Mouse (Mus musculus) kidney, adult 2 months (tissue): ENCODE data around the gene Pgd. TPM values are rescaled to one million over a fixed set of nuclear protein-coding genes. Genes with fewer than 3 reads are reported as not detected.
A peak's percentile ranks its signal among the peaks of the same experiment; 100 is the strongest.

Experiments
- DNase-seq: peaks from one replicate; pipeline ENCODE4 v3.0.0; 2021
- H3K27ac ChIP-seq: fragments of 200-500 bp; 2 replicates; pipeline ENCODE4 v1.5.1; 2012; ENCODE audit warnings: low read depth, low read length, control low read depth, inconsistent platforms; ENCODE audit not compliant: insufficient read depth
- H3K27me3 ChIP-seq: fragments of 200-500 bp; replicated peaks from 2 replicates; pipeline ENCODE4 v1.6.1; 2012; ENCODE audit warnings: mild to moderate bottlenecking, moderate library complexity, low read length, inconsistent platforms; ENCODE audit not compliant: control insufficient read depth, insufficient read depth
- H3K36me3 ChIP-seq: fragments of 200-500 bp; 2 replicates; pipeline ENCODE4 v1.6.1; 2012; ENCODE audit warnings: mild to moderate bottlenecking, moderate library complexity, low read length, inconsistent platforms; ENCODE audit not compliant: control insufficient read depth, insufficient read depth
- H3K4me1 ChIP-seq: fragments of 200-500 bp; 2 replicates; pipeline ENCODE4 v1.6.1; 2011; ENCODE audit warnings: low read length; ENCODE audit not compliant: control insufficient read depth, insufficient read depth
- H3K4me3 ChIP-seq: fragments of 200-500 bp; 2 replicates; pipeline ENCODE4 v1.5.1; 2011; ENCODE audit warnings: mild to moderate bottlenecking, low read depth, low read length, control low read depth; ENCODE audit not compliant: insufficient read depth
- CTCF ChIP-seq: fragments of 200-500 bp; conservative IDR thresholded peaks from 2 replicates; pipeline ENCODE4 v1.5.1; 2011; ENCODE audit warnings: low read depth, mild to moderate bottlenecking, control low read depth, low read length, moderate library complexity, mixed read lengths; ENCODE audit not compliant: insufficient read depth, insufficient read length
- POLR2A ChIP-seq: fragments of 200-500 bp; IDR thresholded peaks from one replicate; pipeline ENCODE4 v1.6.1; 2011; ENCODE audit warnings: low read depth, low read length, control low read depth
- WGBS: fragments of 180-500 bp; shearing (Covaris S2); methylation state at CpG from one replicate; pipeline ENCODE4 v1.1.7; 2018; 5-methylcytosine and 5-hydroxymethylcytosine counted together
- polyA plus RNA-seq: library from polyadenylated mRNA; depleted of rRNA; stranded (reverse); fragments of >200 nt; gene quantifications from 2 replicates; pipeline ENCODE4 v1.2.3, GENCODE M21; 2012

Pgd gene
- polyA plus RNA-seq, 1 experiment: 126 TPM

GRCm38 (mm10) chr4:149201110-149201509 is 34.5 kb upstream of the Pgd start:
- no peak overlapping the region for H3K4me3 ChIP-seq
- TF ChIP-seq CTCF: no peak
- no peaks in the 10 kb centered on the region for H3K27me3 ChIP-seq
- H3K27ac ChIP-seq: no peak overlapping the region
- peaks cover 11% of the 10 kb centered on the region for H3K36me3 ChIP-seq
- no peaks in the 10 kb centered on the region for H3K4me1 ChIP-seq
- WGBS: 91% methylated on average over 4 of the region's 4 CpGs
- DNase-seq: no peak

GRCm38 (mm10) chr4:149197180-149197579 is 30.6 kb upstream of the Pgd start:
- no peak for TF ChIP-seq POLR2A
- no peak for TF ChIP-seq CTCF

GRCm38 (mm10) chr4:149191103-149191502 is 24.5 kb upstream of the Pgd start:
- H3K27ac ChIP-seq: no peak overlapping the region
- DNase-seq: no peak
- H3K4me3 ChIP-seq: no peak overlapping the region
- no peaks in the 10 kb centered on the region for H3K27me3 ChIP-seq
- H3K36me3 ChIP-seq: peaks cover 7% of the 10 kb centered on the region
- H3K4me1 ChIP-seq: no peaks in the 10 kb centered on the region
- 94% methylated on average over 7 of the region's 7 CpGs for WGBS
- no peak for TF ChIP-seq CTCF

More at GRCm38 (mm10) chr4:149197180-149197579, 30.6 kb upstream of the Pgd start:
- no peak overlapping the region for H3K4me3 ChIP-seq
- H3K27ac ChIP-seq: no peak overlapping the region
- no peaks in the 10 kb centered on the region for H3K4me1 ChIP-seq
- 93% methylated on average over 1 of the region's 1 CpGs for WGBS
- peaks cover 4% of the 10 kb centered on the region for H3K36me3 ChIP-seq
- H3K27me3 ChIP-seq: no peaks in the 10 kb centered on the region
- no peak for DNase-seq

GRCm38 (mm10) chr4:149188563-149188962 is 22.0 kb upstream of the Pgd start:
- Histone ChIP-seq H3K4me3 (no peak overlapping the region), H3K36me3 (peaks cover 7% of the 10 kb centered on the region), H3K27me3 (no peaks in the 10 kb centered on the region), H3K27ac (no peak overlapping the region), H3K4me1 (no peaks in the 10 kb centered on the region)
- WGBS: 89% methylated on average over 2 of the region's 2 CpGs
- no peak for DNase-seq
- no peak for TF ChIP-seq CTCF

GRCm38 (mm10) chr4:149182755-149183154 is 16.2 kb upstream of the Pgd start:
- Histone ChIP-seq H3K4me3 (no peak overlapping the region), H3K36me3 (peaks cover 4% of the 10 kb centered on the region), H3K27ac (no peak overlapping the region), H3K4me1 (peaks cover under 1% of the 10 kb centered on the region; the same call in 1 of the 2 replicates), H3K27me3 (no peaks in the 10 kb centered on the region)
- DNase-seq: peak; percentile 29
- TF ChIP-seq POLR2A: no peak
- peak; percentile 62 for TF ChIP-seq CTCF
- WGBS: 66% methylated on average over 4 of the region's 4 CpGs

- Histone ChIP-seq H3K27me3 (no peaks in the 10 kb centered on the region), H3K4me3 (no peak overlapping the region), H3K27ac (no peak overlapping the region), H3K36me3 (peaks cover 4% of the 10 kb centered on the region), H3K4me1 (peaks cover 3% of the 10 kb centered on the region; the same call in 1 of the 2 replicates)
- WGBS: 74% methylated on average over 7 of the region's 7 CpGs
- no peak for DNase-seq
- TF ChIP-seq CTCF (no peak), POLR2A (no peak)
Measured at GRCm38 (mm10) chr4:149182192-149182591, 15.6 kb upstream of the Pgd start.

GRCm38 (mm10) chr4:149179573-149179972 is 13.0 kb upstream of the Pgd start:
- DNase-seq: no peak
- H3K4me1 ChIP-seq: peaks cover 3% of the 10 kb centered on the region
- TF ChIP-seq POLR2A (no peak), CTCF (no peak)
- no peaks in the 10 kb centered on the region for H3K27me3 ChIP-seq
- WGBS: 61% methylated on average over 4 of the region's 4 CpGs
- H3K27ac ChIP-seq: no peak overlapping the region
- no peak overlapping the region for H3K4me3 ChIP-seq
- peaks cover 4% of the 10 kb centered on the region for H3K36me3 ChIP-seq

GRCm38 (mm10) chr4:149179160-149179559 is 12.6 kb upstream of the Pgd start:
- no peak overlapping the region for H3K27ac ChIP-seq
- no peaks in the 10 kb centered on the region for H3K27me3 ChIP-seq
- H3K4me3 ChIP-seq: no peak overlapping the region
- H3K4me1 ChIP-seq: peaks cover 3% of the 10 kb centered on the region
- peaks cover 4% of the 10 kb centered on the region for H3K36me3 ChIP-seq
- 81% methylated on average over 7 of the region's 7 CpGs for WGBS
- no peak for TF ChIP-seq POLR2A
- TF ChIP-seq CTCF: no peak
- DNase-seq: no peak
